Mouse (Mus musculus) forebrain, postnatal 0 days (tissue): ENCODE results near the gene Xrn1. TPM values are rescaled to one million over a fixed set of nuclear protein-coding genes. Genes with fewer than 3 reads are reported as not detected.
"Not testable (repeated sequence)": the region's sequence is repeated elsewhere in the genome, so short reads cannot be mapped to it uniquely, and the experiment has no call there.

Experiments
- ATAC-seq: fragments of 200-750 bp; cut with Nextera tagmentation; 2 replicates; pipeline ENCODE4 v1.8.0; 2017; ENCODE audit warnings: mild to moderate bottlenecking, moderate library complexity
- DNase-seq: peaks from one replicate; pipeline ENCODE4 v3.0.0-alpha.2; 2015
- H3K27ac ChIP-seq: fragments of 300-500 bp; sonication (generic); 2 replicates; pipeline ENCODE4 v1.5.1; 2014; ENCODE audit warnings: low read depth, mild to moderate bottlenecking, antibody characterized with exemption, low read length, moderate library complexity, mixed read lengths
- H3K27me3 ChIP-seq: fragments of 300-500 bp; sonication (generic); 2 replicates; pipeline ENCODE4 v1.6.1; 2014; ENCODE audit warnings: mild to moderate bottlenecking, low read length, mixed read lengths; ENCODE audit not compliant: insufficient read depth
- H3K36me3 ChIP-seq: fragments of 300-500 bp; sonication (generic); 2 replicates; pipeline ENCODE4 v1.6.1; 2014; ENCODE audit warnings: mild to moderate bottlenecking, moderate library complexity; ENCODE audit not compliant: insufficient read depth
- H3K4me1 ChIP-seq: fragments of 300-500 bp; sonication (generic); 2 replicates; pipeline ENCODE4 v1.6.1; 2014; ENCODE audit warnings: antibody characterized with exemption; ENCODE audit not compliant: insufficient read depth
- H3K4me2 ChIP-seq: fragments of 300-500 bp; sonication (generic); 2 replicates; pipeline ENCODE4 v1.6.1; 2014; ENCODE audit warnings: low read depth, mild to moderate bottlenecking, moderate library complexity
- H3K4me3 ChIP-seq: fragments of 300-500 bp; sonication (generic); 2 replicates; pipeline ENCODE4 v1.5.1; 2014; ENCODE audit warnings: low read depth, low read length, mixed read lengths
- H3K9ac ChIP-seq: fragments of 300-500 bp; sonication (generic); 2 replicates; pipeline ENCODE4 v1.6.1; 2014; ENCODE audit warnings: mild to moderate bottlenecking
- H3K9me3 ChIP-seq: fragments of 300-500 bp; sonication (generic); 2 replicates; pipeline ENCODE4 v1.6.1; 2016; ENCODE audit warnings: low read length
- CTCF ChIP-seq: sonication (generic); IDR thresholded peaks from 2 replicates; pipeline ENCODE4 v1.5.1; 2016; ENCODE audit warnings: antibody characterized with exemption, control low read depth, low read depth
- WGBS: fragments of 180-500 bp; shearing (Covaris S2); extraction: QIAGEN DNeasy Blood & Tissue Kit; methylation state at CpG from one replicate; pipeline ENCODE4 v1.1.7; 2014; 5-methylcytosine and 5-hydroxymethylcytosine counted together
- polyA plus RNA-seq: library from polyadenylated mRNA; unstranded; fragments of >200 nt; fragmentation: Nextera tagmentation; extraction: Ambion mirVana; gene quantifications from 2 replicates; pipeline ENCODE4 v1.2.1, GENCODE M21; 2015
- total RNA-seq: library from RNA; depleted of rRNA; stranded (reverse); fragments of >200 nt; gene quantifications from 2 replicates; pipeline ENCODE4 v1.2.3, GENCODE M21; 2014

Xrn1 gene
- total and polyA plus RNA-seq, 2 experiments from 2014 or later, result 12.6 to 23.7 TPM

DNA sequence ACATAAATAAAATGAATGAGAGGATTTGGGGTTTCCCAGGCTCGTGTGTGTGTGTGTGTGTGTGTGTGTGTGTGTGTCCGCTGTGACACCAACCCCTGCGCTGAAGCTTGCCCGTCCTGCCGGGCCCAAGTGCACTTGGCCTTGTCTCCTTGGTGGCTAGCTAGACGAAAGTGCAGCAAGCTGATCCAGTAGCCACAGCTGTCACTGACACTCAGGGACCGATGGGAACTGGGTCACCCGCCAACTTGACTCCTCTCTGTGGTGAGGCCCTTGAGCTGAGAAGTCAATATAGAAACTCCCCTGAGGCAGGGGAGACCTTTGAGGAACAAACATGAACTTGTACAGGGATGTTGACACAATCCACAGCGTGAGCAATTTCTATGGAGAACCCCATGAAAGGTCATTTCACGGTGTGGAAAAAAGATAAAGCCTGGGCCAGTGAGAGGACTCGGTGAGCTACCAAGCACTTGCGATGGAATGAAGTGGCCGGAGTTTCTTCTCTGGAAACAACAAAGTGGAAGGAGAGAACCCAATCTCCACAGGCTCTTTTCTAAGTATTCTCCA, 124.3 kb downstream of the Xrn1 start:
- no peak for DNase-seq
- no peak for ATAC-seq

DNA sequence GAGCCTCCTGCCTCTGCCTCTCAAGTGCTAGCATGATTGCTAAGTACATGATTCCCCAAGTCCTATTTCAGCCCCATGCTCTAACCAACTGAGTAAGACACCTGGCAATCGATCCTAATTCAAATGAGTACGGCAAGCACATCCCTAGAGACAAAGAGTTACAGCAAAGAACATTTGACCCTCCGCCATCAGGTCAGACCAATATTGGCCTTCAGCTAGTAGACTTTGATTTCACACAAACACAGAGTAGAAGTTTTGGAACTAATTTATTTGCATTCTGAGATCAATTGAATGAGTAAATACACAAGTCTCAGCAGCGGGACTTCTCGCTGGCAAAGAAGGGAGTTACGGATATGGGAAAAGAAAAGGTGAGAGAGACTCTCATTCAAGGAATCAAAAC, 130.7 kb downstream of the Xrn1 start:
- H3K27me3 ChIP-seq, result no peaks in the 10 kb centered on the region
- no peak overlapping the region for H3K4me2 ChIP-seq
- no peaks in the 10 kb centered on the region for H3K36me3 ChIP-seq
- ATAC-seq, result no peak
- no peak overlapping the region for H3K27ac ChIP-seq
- no peak overlapping the region for H3K9ac ChIP-seq
- DNase-seq, result no peak
- no peak overlapping the region for H3K4me3 ChIP-seq
- TF ChIP-seq CTCF, result no peak
- H3K4me1 ChIP-seq, result no peaks in the 10 kb centered on the region
- H3K9me3 ChIP-seq, result no peaks in the 10 kb centered on the region
- WGBS, result 94% methylated on average over 6 of the region's 6 CpGs

More for the DNA sequence above, 124.3 kb downstream of the Xrn1 start:
- Histone ChIP-seq H3K27me3 (no peaks in the 10 kb centered on the region), H3K9ac (no peak overlapping the region), H3K27ac (no peak overlapping the region), H3K9me3 (no peaks in the 10 kb centered on the region), H3K4me1 (no peaks in the 10 kb centered on the region), H3K4me3 (no peak overlapping the region), H3K4me2 (no peak overlapping the region), H3K36me3 (no peaks in the 10 kb centered on the region)
- 91% methylated on average over 13 of the region's 13 CpGs for WGBS
- TF ChIP-seq CTCF, result no peak

DNA sequence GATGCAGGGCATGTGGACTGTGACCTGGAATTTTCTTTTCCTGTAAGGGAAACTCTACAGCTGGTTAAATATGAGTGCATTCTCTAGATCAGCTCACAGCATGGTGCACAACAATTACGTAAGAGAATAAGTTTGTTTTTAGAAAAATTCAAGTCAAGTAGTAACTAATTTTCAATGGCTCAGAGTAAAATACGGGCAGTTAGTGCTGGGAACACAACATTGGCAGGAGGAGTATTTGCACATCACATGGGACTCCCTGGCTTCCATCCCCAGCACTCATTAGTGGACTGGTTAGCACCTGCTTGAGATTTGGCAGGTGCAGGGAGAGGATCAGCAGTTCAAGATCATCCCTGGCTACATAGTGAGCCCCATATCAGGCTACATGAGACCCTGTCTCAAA, 133.1 kb downstream of the Xrn1 start:
- Histone ChIP-seq H3K27me3 (no peaks in the 10 kb centered on the region), H3K27ac (no peak overlapping the region), H3K36me3 (no peaks in the 10 kb centered on the region), H3K4me2 (no peak overlapping the region), H3K9ac (no peak overlapping the region), H3K4me1 (no peaks in the 10 kb centered on the region), H3K9me3 (no peaks in the 10 kb centered on the region), H3K4me3 (no peak overlapping the region)
- TF ChIP-seq CTCF, result no peak
- WGBS, result 81% methylated on average over 2 of the region's 2 CpGs
- DNase-seq, result no peak
- ATAC-seq, result no peak

DNA sequence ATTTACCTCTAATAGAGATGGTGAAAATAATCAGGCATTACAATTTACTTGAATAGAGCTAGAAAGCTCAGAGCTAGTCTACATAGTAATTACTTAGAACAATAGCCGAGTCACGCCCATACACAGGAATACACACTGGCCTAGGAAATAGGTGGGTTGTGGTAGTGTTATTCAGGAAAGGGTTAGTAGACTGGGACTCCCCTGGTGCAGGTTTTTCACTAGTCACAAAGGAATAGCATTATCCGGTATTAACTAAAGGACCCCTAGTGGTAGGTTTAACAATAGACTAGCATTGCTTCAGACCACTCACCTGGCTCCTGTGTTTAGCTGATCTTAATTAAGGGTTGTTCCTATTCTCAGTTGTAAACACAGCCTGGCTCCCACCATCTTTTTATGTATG, 133.9 kb downstream of the Xrn1 start:
- not testable (repeated sequence) for H3K4me3 ChIP-seq, H3K4me1 ChIP-seq, ATAC-seq, H3K36me3 ChIP-seq, H3K9me3 ChIP-seq, H3K27me3 ChIP-seq, H3K27ac ChIP-seq, H3K9ac ChIP-seq, DNase-seq, H3K4me2 ChIP-seq
- WGBS, result 72% methylated on average over 3 of the region's 3 CpGs

DNA sequence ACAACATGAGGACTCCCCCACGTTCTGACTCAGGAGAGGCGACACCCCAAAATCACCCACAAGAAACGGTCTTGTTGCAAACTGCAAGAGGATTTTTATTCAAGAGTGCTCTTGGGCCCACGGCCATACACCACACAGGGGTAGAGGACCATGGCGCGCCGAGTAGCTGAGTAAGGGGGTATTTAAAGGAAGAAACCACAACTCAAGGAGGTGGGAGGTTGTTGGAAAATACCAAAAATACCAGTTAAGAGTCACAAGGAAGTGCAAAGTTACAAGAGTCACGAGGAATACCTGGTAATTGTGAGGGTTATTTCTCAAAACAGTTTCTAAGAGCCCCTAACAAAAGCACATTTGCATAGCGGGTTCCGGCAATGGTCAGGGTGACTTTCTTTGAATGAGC, 138.1 kb downstream of the Xrn1 start:
- WGBS, result 91% methylated on average over 10 of the region's 10 CpGs
- not testable (repeated sequence) for H3K27me3 ChIP-seq, H3K9me3 ChIP-seq, H3K4me2 ChIP-seq, H3K36me3 ChIP-seq, ATAC-seq, H3K9ac ChIP-seq, H3K4me1 ChIP-seq, H3K27ac ChIP-seq, H3K4me3 ChIP-seq, DNase-seq

DNA sequence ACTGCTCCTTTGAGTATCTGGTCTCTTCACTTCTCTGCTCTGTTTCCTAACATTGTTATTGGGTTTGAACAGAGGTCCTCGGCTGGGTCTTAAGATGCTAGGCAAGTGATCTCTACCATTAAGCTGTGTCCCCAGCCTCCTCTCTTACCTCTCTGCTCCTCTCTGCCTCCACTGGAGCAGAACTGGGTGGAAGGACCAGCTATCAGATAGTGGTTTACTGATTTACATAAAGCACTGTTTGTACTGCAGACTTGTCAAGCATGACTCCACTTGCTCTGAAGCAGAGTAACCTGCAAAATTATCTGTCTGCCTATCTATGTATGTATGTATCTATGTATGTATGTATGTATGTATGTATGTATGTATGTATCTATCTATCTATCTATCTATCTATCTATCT, 138.7 kb downstream of the Xrn1 start:
- Histone ChIP-seq H3K4me1 (no peaks in the 10 kb centered on the region), H3K27me3 (no peaks in the 10 kb centered on the region), H3K9me3 (no peaks in the 10 kb centered on the region), H3K9ac (no peak overlapping the region), H3K4me3 (no peak overlapping the region), H3K36me3 (no peaks in the 10 kb centered on the region), H3K4me2 (no peak overlapping the region), H3K27ac (no peak overlapping the region)
- 94% methylated on average over 1 of the region's 1 CpGs for WGBS
- DNase-seq (no peak), ATAC-seq (no peak)
- TF ChIP-seq CTCF, result no peak

DNA sequence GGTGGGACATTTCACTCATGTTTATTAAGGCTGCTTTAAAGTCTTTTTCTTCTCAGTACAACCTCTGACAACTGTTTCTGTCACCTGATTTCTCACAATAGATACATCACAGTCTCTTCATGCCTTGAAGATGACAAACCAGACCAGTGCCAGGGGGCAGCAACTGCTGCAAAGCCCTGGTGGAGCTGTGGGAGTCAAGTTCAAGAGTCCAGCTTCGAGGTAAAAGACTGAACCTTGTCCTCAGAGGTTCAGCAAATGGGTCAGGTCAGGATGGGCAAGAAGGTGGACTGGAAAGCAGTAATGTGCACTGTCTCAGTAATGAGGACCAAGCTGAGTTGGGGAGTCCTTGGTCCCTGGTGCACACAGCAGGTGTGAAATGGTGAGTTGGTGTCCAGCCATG, 139.8 kb downstream of the Xrn1 start:
- 57% methylated on average over 1 of the region's 1 CpGs for WGBS
- TF ChIP-seq CTCF, result no peak
- no peak overlapping the region for H3K27ac ChIP-seq
- no peak for ATAC-seq
- no peak for DNase-seq
- H3K4me2 ChIP-seq, result no peak overlapping the region
- no peak overlapping the region for H3K9ac ChIP-seq
- H3K36me3 ChIP-seq, result no peaks in the 10 kb centered on the region
- H3K4me1 ChIP-seq, result no peaks in the 10 kb centered on the region
- H3K27me3 ChIP-seq, result no peaks in the 10 kb centered on the region
- no peaks in the 10 kb centered on the region for H3K9me3 ChIP-seq
- no peak overlapping the region for H3K4me3 ChIP-seq

DNA sequence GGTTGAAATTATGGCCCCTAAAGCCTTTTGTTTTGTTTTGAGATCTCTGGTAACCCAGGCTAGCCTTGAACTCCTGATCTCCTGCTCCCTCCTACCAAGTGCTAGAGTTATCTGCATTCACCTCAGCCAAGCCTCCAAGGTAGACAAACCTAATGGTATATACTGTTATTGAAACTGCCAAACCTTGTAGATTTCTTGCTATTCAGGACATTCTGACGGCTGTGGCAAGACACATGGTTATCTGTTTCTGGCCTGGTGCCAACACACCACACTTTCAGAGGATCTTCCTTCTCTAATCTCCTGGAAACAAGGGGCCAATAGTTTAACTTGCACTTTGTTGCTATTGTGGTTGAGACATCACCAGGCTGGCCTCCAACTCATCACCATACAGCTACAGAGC, 140.6 kb downstream of the Xrn1 start:
- Histone ChIP-seq H3K27me3 (no peaks in the 10 kb centered on the region), H3K27ac (no peak overlapping the region), H3K9me3 (peaks cover 5% of the 10 kb centered on the region; the same call in 1 of the 2 replicates), H3K4me1 (no peaks in the 10 kb centered on the region), H3K36me3 (no peaks in the 10 kb centered on the region), H3K4me2 (no peak overlapping the region), H3K9ac (no peak overlapping the region), H3K4me3 (no peak overlapping the region)
- TF ChIP-seq CTCF, result no peak
- WGBS, result 71% methylated on average over 1 of the region's 1 CpGs
- DNase-seq (no peak), ATAC-seq (no peak)
